Mouse (Mus musculus): ENCODE results near the gene Gm13278. TPM values are rescaled to one million over a fixed set of nuclear protein-coding genes. Genes with fewer than 3 reads are reported as not detected.
A peak's percentile ranks its signal among the peaks of the same experiment; 100 is the strongest.
"Not testable (repeated sequence)": the region's sequence is repeated elsewhere in the genome, so short reads cannot be mapped to it uniquely, and the experiment has no call there.

Gm13278 gene
- total RNA-seq (2015; ENCODE audit: low replicate concordance) (not detected in 2 replicates), total RNA-seq (2017; ENCODE audit: low replicate concordance) (not detected in 2 replicates)

- not testable (repeated sequence) for ATAC-seq (replicated peaks; ENCODE audit: low FRiP score, poor library complexity, severe bottlenecking)
Measured at GRCm38 (mm10) chr4:88791250-88791649, at the start of gene Gm13278. Gene Gm13278 (plus strand): TSS chr4:88791550.

- ATAC-seq (replicated peaks; ENCODE audit: low FRiP score, poor library complexity, severe bottlenecking), result no peak
Measured at GRCm38 (mm10) chr4:88742771-88743371, 48.5 kb upstream of the Gm13278 start.

GRCm38 (mm10) chr4:88744207-88744606, 47.1 kb upstream of the Gm13278 start:
- 0 out of 2 replicates have a peak, but pooled peaks have one; percentile 34 for ATAC-seq (replicated peaks; ENCODE audit: low FRiP score, poor library complexity, severe bottlenecking)

GRCm38 (mm10) chr4:88749926-88750325, 41.4 kb upstream of the Gm13278 start:
- ATAC-seq (replicated peaks; ENCODE audit: low FRiP score, poor library complexity, severe bottlenecking), result no peak

GRCm38 (mm10) chr4:88754818-88755340, 36.5 kb upstream of the Gm13278 start, which contains the start of gene Gm13271:
Gene Gm13271 (plus strand): TSS chr4:88754868.
- ATAC-seq (replicated peaks; ENCODE audit: low FRiP score, poor library complexity, severe bottlenecking), result not testable (repeated sequence)

- ATAC-seq (replicated peaks; ENCODE audit: low FRiP score, poor library complexity, severe bottlenecking), result not testable (repeated sequence)
Measured at GRCm38 (mm10) chr4:88756581-88757513, 34.5 kb upstream of the Gm13278 start.

GRCm38 (mm10) chr4:88757628-88758031, 33.7 kb upstream of the Gm13278 start:
- ATAC-seq (replicated peaks; ENCODE audit: low FRiP score, poor library complexity, severe bottlenecking), result peak; percentile 99

- ATAC-seq (replicated peaks; ENCODE audit: low FRiP score, poor library complexity, severe bottlenecking), result not testable (repeated sequence)
Measured at GRCm38 (mm10) chr4:88758751-88759150, 32.6 kb upstream of the Gm13278 start.

GRCm38 (mm10) chr4:88759610-88760268, 31.6 kb upstream of the Gm13278 start, which contains the start of gene Gm13283:
Gene Gm13283 (plus strand): TSS chr4:88760119.
- ATAC-seq (replicated peaks; ENCODE audit: low FRiP score, poor library complexity, severe bottlenecking), result not testable (repeated sequence)

- ATAC-seq (replicated peaks; ENCODE audit: low FRiP score, poor library complexity, severe bottlenecking), result not testable (repeated sequence)
Measured at GRCm38 (mm10) chr4:88760431-88760830, 30.9 kb upstream of the Gm13278 start.

- not testable (repeated sequence) for ATAC-seq (replicated peaks; ENCODE audit: low FRiP score, poor library complexity, severe bottlenecking)
Measured at GRCm38 (mm10) chr4:88761776-88762175, 29.6 kb upstream of the Gm13278 start.

- not testable (repeated sequence) for ATAC-seq (replicated peaks; ENCODE audit: low FRiP score, poor library complexity, severe bottlenecking)
Measured at GRCm38 (mm10) chr4:88762341-88762740, 29.0 kb upstream of the Gm13278 start.

GRCm38 (mm10) chr4:88763384-88764018, 27.8 kb upstream of the Gm13278 start:
- ATAC-seq (replicated peaks; ENCODE audit: low FRiP score, poor library complexity, severe bottlenecking), result peak; percentile 71; the same call in 1 of the 2 replicates

GRCm38 (mm10) chr4:88773534-88773933, 17.8 kb upstream of the Gm13278 start, which contains the start of gene Gm13290:
Gene Gm13290 (plus strand): TSS chr4:88773834.
- ATAC-seq (replicated peaks; ENCODE audit: low FRiP score, poor library complexity, severe bottlenecking), result not testable (repeated sequence)

- not testable (repeated sequence) for ATAC-seq (replicated peaks; ENCODE audit: low FRiP score, poor library complexity, severe bottlenecking)
Measured at GRCm38 (mm10) chr4:88776622-88777021, 14.7 kb upstream of the Gm13278 start, which contains the start of gene Gm13289. Gene Gm13289 (plus strand): TSS chr4:88776922.

GRCm38 (mm10) chr4:88779550-88779949, 11.8 kb upstream of the Gm13278 start, which contains the start of gene Gm13272:
Gene Gm13272 (plus strand): TSS chr4:88779850.
- ATAC-seq (replicated peaks; ENCODE audit: low FRiP score, poor library complexity, severe bottlenecking), result not testable (repeated sequence)

GRCm38 (mm10) chr4:88780320-88780719, 11.0 kb upstream of the Gm13278 start:
- not testable (repeated sequence) for ATAC-seq (replicated peaks; ENCODE audit: low FRiP score, poor library complexity, severe bottlenecking)

- not testable (repeated sequence) for ATAC-seq (replicated peaks; ENCODE audit: low FRiP score, poor library complexity, severe bottlenecking)
Measured at GRCm38 (mm10) chr4:88781831-88782230, 9.5 kb upstream of the Gm13278 start, which contains the start of gene Ifnz. Gene Ifnz (plus strand): TSS chr4:88782131.

GRCm38 (mm10) chr4:88782335-88782734, 9.0 kb upstream of the Gm13278 start:
- not testable (repeated sequence) for ATAC-seq (replicated peaks; ENCODE audit: low FRiP score, poor library complexity, severe bottlenecking)

Measured in erythroid progenitor cell, adult 5-6 weeks (primary cell).